Mouse (Mus musculus): ENCODE results near the gene Rtp2. TPM values are rescaled to one million over a fixed set of nuclear protein-coding genes. Genes with fewer than 3 reads are reported as not detected.

The Rtp2 gene
- polyA plus RNA-seq, 1 experiment from 2014 or later = not detected

DNA sequence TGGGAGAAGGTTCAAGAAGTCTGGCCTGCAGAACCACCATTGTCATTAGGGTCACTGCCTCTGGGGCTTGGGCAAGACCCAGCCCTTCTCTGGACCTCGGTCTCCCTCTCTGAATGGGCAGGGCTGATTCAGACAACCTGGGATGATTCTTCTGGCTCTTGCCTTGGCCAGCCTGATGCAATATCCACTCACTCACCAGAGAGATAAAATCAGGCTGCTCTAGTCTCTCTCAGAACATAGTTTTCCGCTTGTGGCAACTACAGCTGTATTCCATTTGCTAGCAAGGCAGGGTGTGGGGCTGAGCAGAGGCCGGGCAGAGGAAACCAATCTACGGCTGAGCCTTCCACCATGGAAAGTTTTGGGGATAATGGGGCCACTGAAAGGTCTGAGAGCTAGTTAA, 36.7 kb upstream of the Rtp2 start:
- WGBS = 55% methylated on average over 4 of the region's 4 CpGs

DNA sequence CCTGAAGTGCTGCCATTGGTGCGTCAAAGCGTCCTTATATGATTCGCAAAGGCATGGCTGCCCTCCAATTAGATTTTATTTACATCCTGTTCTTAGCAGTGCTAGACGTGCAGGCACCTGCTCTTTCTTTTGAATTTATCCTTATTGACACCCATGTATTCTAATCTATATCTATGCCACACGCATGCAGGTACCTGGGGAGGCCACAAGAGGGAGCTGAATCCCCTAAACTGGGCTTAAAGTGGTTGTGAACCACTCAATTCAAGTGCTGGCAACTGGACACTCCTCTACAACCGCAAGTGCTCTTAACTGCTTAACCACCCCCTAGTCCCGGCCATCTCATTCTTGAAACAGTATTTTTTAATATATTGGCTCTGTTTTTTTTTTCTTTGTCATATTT, 35.1 kb upstream of the Rtp2 start:
- Histone ChIP-seq H3K36me3 (peaks cover 61% of the 10 kb centered on the region), H3K27ac (no peak overlapping the region), H3K9me3 (no peaks in the 10 kb centered on the region), H3K27me3 (no peaks in the 10 kb centered on the region), H3K9ac (no peak overlapping the region), H3K4me1 (peaks cover 17% of the 10 kb centered on the region; the same call in 1 of the 2 replicates), H3K4me3 (no peak overlapping the region), H3K4me2 (no peak overlapping the region)
- WGBS = 83% methylated on average over 7 of the region's 7 CpGs
- no peak for ATAC-seq (ENCODE audit: insufficient number of reproducible peaks, low FRiP score, low TSS enrichment, low read depth)

More for the DNA sequence above, 36.7 kb upstream of the Rtp2 start:
- Histone ChIP-seq H3K4me2 (no peak overlapping the region), H3K9me3 (no peaks in the 10 kb centered on the region), H3K27ac (0 out of 2 replicates have a peak overlapping the region, but pooled peaks have one; percentile 48), H3K27me3 (no peaks in the 10 kb centered on the region), H3K4me3 (no peak overlapping the region), H3K36me3 (peaks cover 77% of the 10 kb centered on the region), H3K4me1 (peaks cover 20% of the 10 kb centered on the region; the same call in 1 of the 2 replicates), H3K9ac (no peak overlapping the region)
- no peak for ATAC-seq (ENCODE audit: insufficient number of reproducible peaks, low FRiP score, low TSS enrichment, low read depth)

DNA sequence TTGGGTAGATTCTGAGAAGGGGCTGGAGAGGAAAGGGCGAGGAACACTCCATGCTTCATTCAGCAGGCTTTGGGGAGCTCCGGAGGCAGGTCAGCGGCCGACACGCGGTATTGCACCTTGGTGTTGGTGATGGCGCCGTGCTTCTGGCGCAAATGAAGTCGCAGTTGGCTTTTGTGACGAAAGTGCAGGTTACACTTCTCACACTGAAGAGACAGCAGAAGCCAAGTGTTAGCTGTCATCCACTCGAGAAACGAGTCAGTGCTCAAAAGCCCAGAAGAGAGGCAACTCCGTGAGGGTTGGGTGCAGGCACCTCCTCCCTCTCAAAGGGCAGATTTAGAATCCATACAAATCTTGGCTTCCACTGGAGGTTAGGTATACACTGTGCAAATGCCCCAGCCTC, 33.9 kb upstream of the Rtp2 start:
- no peaks in the 10 kb centered on the region for H3K9me3 ChIP-seq
- ATAC-seq (ENCODE audit: insufficient number of reproducible peaks, low FRiP score, low TSS enrichment, low read depth) = no peak
- peaks cover 55% of the 10 kb centered on the region for H3K36me3 ChIP-seq
- H3K27ac ChIP-seq = no peak overlapping the region
- WGBS = 90% methylated on average over 14 of the region's 14 CpGs
- H3K4me1 ChIP-seq = peaks cover 15% of the 10 kb centered on the region; the same call in 1 of the 2 replicates
- no peak overlapping the region for H3K9ac ChIP-seq
- no peak overlapping the region for H3K4me2 ChIP-seq
- no peak overlapping the region for H3K4me3 ChIP-seq
- H3K27me3 ChIP-seq = no peaks in the 10 kb centered on the region

DNA sequence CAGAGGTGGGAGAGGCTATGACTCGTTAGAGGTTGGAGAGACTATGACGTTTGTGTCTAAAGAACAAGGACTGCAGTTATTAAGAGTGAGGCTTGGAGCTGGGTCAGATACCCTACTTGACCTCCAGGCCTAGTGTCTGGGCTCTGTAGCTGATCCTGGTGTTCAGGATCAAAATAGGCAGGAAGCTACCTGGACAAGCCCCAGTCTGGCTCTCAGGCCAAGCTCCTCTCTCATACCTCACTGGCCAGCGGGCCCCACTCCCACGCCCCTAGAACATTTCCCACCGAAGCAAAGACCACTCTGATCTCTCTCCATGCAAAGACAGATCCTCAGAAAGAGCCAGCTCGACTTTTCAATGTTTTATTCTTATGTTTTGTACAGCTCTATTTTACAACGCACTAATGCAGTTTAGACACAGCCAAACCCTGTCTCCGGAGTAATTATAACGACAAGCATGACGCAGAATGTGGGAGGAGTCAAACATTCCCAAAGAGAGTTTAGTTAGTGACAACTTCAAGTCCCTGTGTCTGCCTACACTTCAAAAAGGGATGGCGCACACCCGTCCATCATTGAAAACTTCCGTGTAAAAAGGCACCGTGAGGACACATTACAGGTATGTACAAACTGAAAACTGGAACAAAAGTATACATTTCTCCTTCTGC, 32.6 kb upstream of the Rtp2 start:
- no peak overlapping the region for H3K9ac ChIP-seq
- no peak overlapping the region for H3K4me2 ChIP-seq
- H3K27ac ChIP-seq = no peak overlapping the region
- no peak overlapping the region for H3K4me3 ChIP-seq
- peaks cover 13% of the 10 kb centered on the region; the same call in 1 of the 2 replicates for H3K4me1 ChIP-seq
- no peak for ATAC-seq (ENCODE audit: insufficient number of reproducible peaks, low FRiP score, low TSS enrichment, low read depth)
- H3K27me3 ChIP-seq = no peaks in the 10 kb centered on the region
- H3K36me3 ChIP-seq = peaks cover 43% of the 10 kb centered on the region
- 74% methylated on average over 14 of the region's 14 CpGs for WGBS
- H3K9me3 ChIP-seq = no peaks in the 10 kb centered on the region

DNA sequence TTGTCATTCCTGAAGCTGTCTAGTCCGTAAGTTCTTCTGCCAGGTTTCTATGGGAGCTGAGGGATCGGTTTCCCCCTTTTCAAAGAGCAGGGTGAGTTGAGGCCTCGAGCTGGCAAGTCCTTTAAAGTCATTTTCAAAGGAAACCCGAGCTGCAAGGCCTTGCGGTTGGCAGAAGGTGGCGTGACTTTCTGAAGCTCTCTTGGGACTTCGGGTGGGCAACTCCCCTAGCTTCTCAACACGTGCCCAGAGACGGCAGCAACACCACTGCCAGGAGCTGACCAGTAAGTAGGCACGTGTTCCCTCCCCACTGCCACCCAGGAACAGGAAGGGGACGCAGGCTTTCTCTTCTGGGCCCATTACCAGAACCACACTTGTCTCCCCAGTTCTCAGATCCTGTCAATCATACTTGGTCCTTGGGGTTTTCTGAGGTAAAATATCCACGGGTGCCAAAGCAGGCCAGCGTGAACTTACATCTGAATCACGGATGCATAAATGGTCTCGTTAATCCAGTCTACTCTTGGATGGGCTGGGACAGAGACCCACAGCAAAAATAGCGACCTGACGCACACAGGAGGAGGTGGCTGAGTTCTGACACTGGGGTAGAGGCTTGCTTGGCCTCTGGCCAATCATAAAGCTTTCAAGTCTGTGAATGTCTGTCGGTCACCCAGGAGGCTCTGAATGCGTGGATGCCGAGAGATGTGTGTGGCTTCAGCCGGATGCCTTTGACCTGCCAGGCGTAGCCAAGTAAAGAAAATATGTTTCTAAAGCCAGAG, 31.9 kb upstream of the Rtp2 start:
- no peak overlapping the region for H3K27ac ChIP-seq
- H3K9ac ChIP-seq = no peak overlapping the region
- 53% methylated on average over 22 of the region's 22 CpGs for WGBS
- peaks cover 10% of the 10 kb centered on the region; the same call in 1 of the 2 replicates for H3K4me1 ChIP-seq
- no peak for ATAC-seq (ENCODE audit: insufficient number of reproducible peaks, low FRiP score, low TSS enrichment, low read depth)
- H3K4me2 ChIP-seq = no peak overlapping the region
- H3K9me3 ChIP-seq = no peaks in the 10 kb centered on the region
- H3K27me3 ChIP-seq = no peaks in the 10 kb centered on the region
- peaks cover 36% of the 10 kb centered on the region for H3K36me3 ChIP-seq
- H3K4me3 ChIP-seq = no peak overlapping the region

DNA sequence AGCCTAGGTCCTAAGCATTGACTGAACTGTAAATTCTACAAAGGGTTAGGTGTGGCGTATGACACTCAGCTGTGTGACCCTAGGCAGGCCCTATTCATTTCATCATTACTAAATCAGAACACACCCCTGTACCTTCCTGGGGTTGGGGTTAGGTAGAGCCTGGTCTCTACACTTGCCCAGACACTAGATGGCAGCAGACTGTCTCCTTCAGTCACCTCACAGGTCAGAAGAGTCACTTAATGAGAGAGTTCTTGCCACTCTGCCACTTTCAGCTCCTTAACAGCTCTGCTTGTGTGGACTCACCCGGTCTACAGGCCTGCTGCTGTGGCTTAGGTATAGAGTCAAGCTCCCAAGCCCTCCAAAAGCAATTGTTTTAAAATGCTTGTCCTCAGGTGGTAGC, 30.2 kb upstream of the Rtp2 start:
- Histone ChIP-seq H3K36me3 (peaks cover 19% of the 10 kb centered on the region), H3K9ac (no peak overlapping the region), H3K9me3 (no peaks in the 10 kb centered on the region), H3K4me2 (no peak overlapping the region), H3K4me3 (no peak overlapping the region), H3K27ac (no peak overlapping the region), H3K27me3 (no peaks in the 10 kb centered on the region), H3K4me1 (peaks cover 10% of the 10 kb centered on the region; the same call in 1 of the 2 replicates)
- no peak for ATAC-seq (ENCODE audit: insufficient number of reproducible peaks, low FRiP score, low TSS enrichment, low read depth)
- WGBS = 79% methylated on average over 2 of the region's 2 CpGs

DNA sequence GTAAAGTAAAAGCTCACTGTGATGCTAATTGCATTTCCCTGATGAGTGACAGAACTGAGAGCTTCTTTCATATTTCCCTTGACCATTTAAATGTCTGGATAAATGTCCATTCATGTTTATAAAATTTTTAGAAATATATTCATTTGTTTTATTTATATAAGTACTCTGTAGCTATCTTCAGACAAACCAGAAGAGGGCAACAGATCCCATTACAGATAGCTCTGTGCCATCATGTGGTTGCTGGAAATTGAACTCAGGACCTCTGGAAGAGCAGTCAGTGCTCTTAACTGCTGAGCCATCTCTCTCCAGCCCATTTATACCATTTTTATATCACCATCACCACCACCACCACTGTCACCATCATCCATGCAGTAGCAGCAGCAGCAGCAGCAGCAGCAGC, 26.7 kb upstream of the Rtp2 start:
- Histone ChIP-seq H3K4me3 (no peak overlapping the region), H3K36me3 (no peaks in the 10 kb centered on the region), H3K4me1 (peaks cover 4% of the 10 kb centered on the region; the same call in 1 of the 2 replicates), H3K4me2 (no peak overlapping the region), H3K27ac (no peak overlapping the region), H3K9me3 (no peaks in the 10 kb centered on the region), H3K9ac (no peak overlapping the region), H3K27me3 (no peaks in the 10 kb centered on the region)
- ATAC-seq (ENCODE audit: insufficient number of reproducible peaks, low FRiP score, low TSS enrichment, low read depth) = no peak

DNA sequence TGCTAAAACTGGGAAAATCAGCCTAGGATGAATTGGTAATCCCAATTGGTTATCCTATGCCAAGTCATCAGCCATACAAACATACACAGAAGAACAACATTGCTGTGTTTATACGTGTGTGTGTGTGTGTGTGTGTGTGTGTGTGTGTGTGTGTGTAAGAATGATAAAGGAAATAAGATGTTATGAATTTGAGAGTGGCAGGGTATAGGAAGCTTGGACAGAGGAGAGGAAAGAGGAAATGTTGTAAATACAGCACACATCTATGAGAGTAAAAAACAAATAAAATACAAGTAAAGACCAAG, 21.7 kb upstream of the Rtp2 start:
- Histone ChIP-seq H3K4me1 (peaks cover 5% of the 10 kb centered on the region; the same call in 1 of the 2 replicates), H3K27me3 (no peaks in the 10 kb centered on the region), H3K9ac (no peak overlapping the region), H3K9me3 (no peaks in the 10 kb centered on the region), H3K4me3 (no peak overlapping the region), H3K36me3 (no peaks in the 10 kb centered on the region), H3K27ac (no peak overlapping the region), H3K4me2 (no peak overlapping the region)
- 3% methylated on average over 1 of the region's 1 CpGs for WGBS
- ATAC-seq (ENCODE audit: insufficient number of reproducible peaks, low FRiP score, low TSS enrichment, low read depth) = no peak

DNA sequence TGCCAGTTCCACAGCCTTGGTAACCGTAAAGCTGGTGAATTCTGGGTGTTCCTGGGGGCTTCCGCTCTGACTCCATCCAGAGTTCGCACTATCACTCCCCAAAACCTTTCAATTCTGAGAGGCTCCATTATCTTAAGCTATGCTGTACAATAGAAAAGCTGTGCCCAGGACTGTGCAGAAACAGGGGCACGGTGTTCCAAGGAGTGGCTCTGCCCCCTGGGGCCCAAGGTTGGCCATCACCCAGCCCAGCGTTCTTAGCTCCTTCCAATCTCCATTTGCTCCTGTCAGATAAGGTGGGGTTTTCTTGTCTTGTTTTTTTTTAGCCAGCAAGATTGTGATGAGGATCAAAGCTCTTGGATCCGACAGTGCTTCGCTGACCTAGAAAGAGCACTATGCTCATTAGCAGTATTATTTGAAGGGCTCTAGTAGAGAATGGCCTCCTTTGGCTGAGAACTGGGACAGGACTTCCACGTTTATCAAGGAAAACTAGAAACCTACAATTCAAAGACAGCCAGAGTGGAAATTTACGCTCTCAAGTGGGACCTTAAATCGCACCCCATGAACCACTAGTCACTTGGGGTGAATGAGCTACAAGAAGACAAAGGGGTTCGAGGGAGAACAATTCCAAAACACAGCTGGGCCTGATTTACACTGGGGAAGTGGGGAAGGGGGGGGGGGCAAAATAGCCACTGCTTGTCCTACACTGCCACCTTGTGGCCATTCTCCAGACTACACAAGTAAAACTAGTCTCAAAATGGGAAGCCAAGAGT, 21.2 kb upstream of the Rtp2 start:
- peaks cover 5% of the 10 kb centered on the region; the same call in 1 of the 2 replicates for H3K4me1 ChIP-seq
- 45% methylated on average over 11 of the region's 11 CpGs for WGBS

DNA sequence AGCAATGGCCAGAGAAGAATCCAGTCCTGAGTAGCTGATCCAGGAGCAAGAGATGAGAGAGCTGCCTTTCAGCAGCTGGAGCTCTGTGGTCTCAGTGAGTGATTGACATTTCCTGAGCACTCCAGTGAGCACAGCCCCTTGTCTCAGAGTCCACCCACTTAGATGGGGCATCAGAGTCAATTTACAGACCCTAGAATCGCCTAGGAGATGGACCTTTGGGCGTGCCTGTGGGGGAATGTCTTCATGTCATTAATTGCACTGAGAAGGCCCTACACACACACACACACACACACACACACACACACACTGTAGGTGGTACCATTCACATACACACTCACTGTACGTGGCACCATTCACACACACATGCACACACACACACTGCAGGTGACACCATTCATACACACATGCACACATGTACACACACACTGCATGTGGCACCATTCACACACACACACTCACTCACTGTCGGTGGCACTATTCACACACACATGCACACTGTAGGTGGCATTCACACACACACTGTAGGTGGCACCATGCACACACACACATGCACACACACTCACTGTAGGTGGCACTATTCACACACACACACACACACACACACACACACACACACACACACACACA, 20.0 kb upstream of the Rtp2 start:
- Histone ChIP-seq H3K4me3 (no peak overlapping the region), H3K27me3 (no peaks in the 10 kb centered on the region), H3K27ac (no peak overlapping the region), H3K36me3 (no peaks in the 10 kb centered on the region), H3K9ac (no peak overlapping the region), H3K4me2 (no peak overlapping the region), H3K4me1 (peaks cover 5% of the 10 kb centered on the region; the same call in 1 of the 2 replicates), H3K9me3 (no peaks in the 10 kb centered on the region)
- 68% methylated on average over 4 of the region's 4 CpGs for WGBS
- ATAC-seq (ENCODE audit: insufficient number of reproducible peaks, low FRiP score, low TSS enrichment, low read depth) = no peak

More for the DNA sequence above, 21.2 kb upstream of the Rtp2 start:
- no peak for ATAC-seq (ENCODE audit: insufficient number of reproducible peaks, low FRiP score, low TSS enrichment, low read depth)
- Histone ChIP-seq H3K27ac (no peak overlapping the region), H3K9ac (no peak overlapping the region), H3K27me3 (no peaks in the 10 kb centered on the region), H3K36me3 (no peaks in the 10 kb centered on the region), H3K9me3 (no peaks in the 10 kb centered on the region), H3K4me2 (no peak overlapping the region), H3K4me3 (no peak overlapping the region)

DNA sequence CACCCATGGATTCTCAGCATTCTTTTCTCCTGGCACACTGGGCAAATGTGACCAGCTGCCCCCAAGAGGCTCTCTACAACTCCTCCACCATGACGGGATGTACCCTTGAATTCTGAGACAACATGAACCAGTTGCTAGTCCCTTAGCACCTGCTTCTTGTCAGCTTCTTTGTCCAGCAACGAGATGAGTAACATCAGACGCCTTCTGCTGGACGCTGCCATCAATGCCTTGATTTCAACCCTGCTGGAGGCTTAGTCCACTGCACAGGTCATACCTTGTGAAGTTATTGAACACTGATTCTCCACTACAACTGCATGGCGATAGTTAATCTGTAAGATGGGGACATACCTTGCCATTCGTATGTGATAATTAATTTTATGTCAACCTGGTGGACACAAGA, 15.5 kb upstream of the Rtp2 start:
- Histone ChIP-seq H3K9ac (no peak overlapping the region), H3K4me2 (no peak overlapping the region), H3K9me3 (no peaks in the 10 kb centered on the region), H3K36me3 (no peaks in the 10 kb centered on the region), H3K27me3 (no peaks in the 10 kb centered on the region), H3K4me3 (no peak overlapping the region), H3K27ac (no peak overlapping the region), H3K4me1 (no peaks in the 10 kb centered on the region)
- WGBS = 91% methylated on average over 6 of the region's 6 CpGs
- ATAC-seq (ENCODE audit: insufficient number of reproducible peaks, low FRiP score, low TSS enrichment, low read depth) = no peak
